Mouse (Mus musculus) cerebellum, postnatal 10 days (tissue): ENCODE data around the gene Col4a3bp.

Experiments
- DNase-seq, 2 experiments: peaks; one replicate each; pipeline ENCODE4 v3.0.0; 2021; ENCODE audit warnings: mixed read lengths in 2 of 2

The Col4a3bp gene

GRCm38 (mm10) chr13:96542901-96543891 lies 778 bp downstream of the Col4a3bp start:
- peak; percentile 77 to 78 for DNase-seq

GRCm38 (mm10) chr13:96544506-96544905 lies 2.1 kb downstream of the Col4a3bp start:
- peak; percentile 6 to 36 for DNase-seq

- DNase-seq = no peak
These were observed 4.8 kb downstream of the Col4a3bp start for GRCm38 (mm10) chr13:96547250-96547649.

- DNase-seq = no peak
These were observed 5.5 kb downstream of the Col4a3bp start for GRCm38 (mm10) chr13:96547941-96548340.

GRCm38 (mm10) chr13:96555099-96555498 lies 12.7 kb downstream of the Col4a3bp start:
- DNase-seq = no peak

GRCm38 (mm10) chr13:96567977-96568376 lies 25.6 kb downstream of the Col4a3bp start:
- no peak for DNase-seq

- DNase-seq = no peak
These were observed 28.0 kb downstream of the Col4a3bp start for GRCm38 (mm10) chr13:96570313-96571015.

- no peak for DNase-seq
These were observed 28.6 kb downstream of the Col4a3bp start for GRCm38 (mm10) chr13:96571016-96571361.

- no peak for DNase-seq
These were observed 31.8 kb downstream of the Col4a3bp start for GRCm38 (mm10) chr13:96574170-96574569.

GRCm38 (mm10) chr13:96579104-96579503 lies 36.7 kb downstream of the Col4a3bp start:
- DNase-seq = no peak

GRCm38 (mm10) chr13:96579979-96580378 lies 37.6 kb downstream of the Col4a3bp start:
- DNase-seq = no peak

GRCm38 (mm10) chr13:96584201-96584600 lies 41.8 kb downstream of the Col4a3bp start:
- no peak for DNase-seq

GRCm38 (mm10) chr13:96586540-96586939 lies 44.1 kb downstream of the Col4a3bp start:
- no peak for DNase-seq

GRCm38 (mm10) chr13:96588642-96589041 lies 46.2 kb downstream of the Col4a3bp start:
- DNase-seq = no peak

GRCm38 (mm10) chr13:96593621-96594020 lies 51.2 kb downstream of the Col4a3bp start:
- DNase-seq = peak; percentile 32 to 76

- peak; percentile 6 to 8 for DNase-seq
These were observed 51.7 kb downstream of the Col4a3bp start for GRCm38 (mm10) chr13:96594070-96594469.

GRCm38 (mm10) chr13:96599182-96599581 lies 56.8 kb downstream of the Col4a3bp start:
- DNase-seq = no peak

- no peak for DNase-seq
These were observed 61.8 kb downstream of the Col4a3bp start for GRCm38 (mm10) chr13:96604242-96604641.

GRCm38 (mm10) chr13:96614615-96615014 lies 72.2 kb downstream of the Col4a3bp start:
- no peak for DNase-seq

GRCm38 (mm10) chr13:96620891-96621290 lies 78.5 kb downstream of the Col4a3bp start:
- no peak for DNase-seq

GRCm38 (mm10) chr13:96630396-96630795 lies 88.0 kb downstream of the Col4a3bp start:
- no peak for DNase-seq

GRCm38 (mm10) chr13:96644168-96644567 lies 101.8 kb downstream of the Col4a3bp start:
- DNase-seq = peak; percentile 16 to 27

- no peak for DNase-seq
These were observed 103.4 kb downstream of the Col4a3bp start for GRCm38 (mm10) chr13:96645822-96646221.

- DNase-seq = no peak
These were observed 110.6 kb downstream of the Col4a3bp start for GRCm38 (mm10) chr13:96653041-96653440.
